Mouse (Mus musculus) midbrain, postnatal 0 days (tissue): Measurements from ENCODE around the gene Sstr3. TPM values are rescaled to one million over a fixed set of nuclear protein-coding genes. Genes with fewer than 3 reads are reported as not detected.

Experiments used
- ATAC-seq: fragments of 200-750 bp; cut with Nextera tagmentation; 2 replicates; pipeline ENCODE4 v1.8.0; 2017; ENCODE audit warnings: moderate number of reproducible peaks, mild to moderate bottlenecking, moderate TSS enrichment, moderate library complexity; ENCODE audit not compliant: low FRiP score
- DNase-seq: peaks from one replicate; pipeline ENCODE4 v3.0.0-alpha.2; 2015; ENCODE audit warnings: low spot score
- H3K27ac ChIP-seq: fragments of 300-500 bp; sonication (generic); 2 replicates; pipeline ENCODE4 v1.5.1; 2014; ENCODE audit warnings: low read depth, mild to moderate bottlenecking, low read length, mixed read lengths
- H3K27me3 ChIP-seq: fragments of 300-500 bp; sonication (generic); 2 replicates; pipeline ENCODE4 v1.6.1; 2014; ENCODE audit warnings: low read length, control low read depth, mixed read lengths; ENCODE audit not compliant: insufficient read depth
- H3K36me3 ChIP-seq: fragments of 300-500 bp; sonication (generic); 2 replicates; pipeline ENCODE4 v1.6.1; 2014; ENCODE audit warnings: low read length, control low read depth, mixed read lengths; ENCODE audit not compliant: insufficient read depth
- H3K4me1 ChIP-seq: fragments of 300-500 bp; sonication (generic); 2 replicates; pipeline ENCODE4 v1.6.1; 2014; ENCODE audit warnings: mild to moderate bottlenecking, control low read depth, antibody characterized with exemption, low read length, mixed read lengths; ENCODE audit not compliant: insufficient read depth
- H3K4me2 ChIP-seq: fragments of 300-500 bp; sonication (generic); 2 replicates; pipeline ENCODE4 v1.6.1; 2014; ENCODE audit warnings: low read depth, mild to moderate bottlenecking, low read length, mixed read lengths; ENCODE audit not compliant: poor library complexity, severe bottlenecking
- H3K4me3 ChIP-seq: fragments of 300-500 bp; sonication (generic); 2 replicates; pipeline ENCODE4 v1.5.1; 2014; ENCODE audit warnings: low read depth, mild to moderate bottlenecking, low read length, moderate library complexity
- H3K9ac ChIP-seq: fragments of 300-500 bp; sonication (generic); replicated peaks from 2 replicates; pipeline ENCODE4 v1.6.1; 2014; ENCODE audit warnings: mild to moderate bottlenecking, low read length, moderate library complexity, mixed read lengths; ENCODE audit not compliant: poor library complexity, severe bottlenecking
- H3K9me3 ChIP-seq: fragments of 300-500 bp; sonication (generic); 2 replicates; pipeline ENCODE4 v1.6.1; 2016; ENCODE audit warnings: low read length, control low read depth
- CTCF ChIP-seq: IDR thresholded peaks from 2 replicates; pipeline ENCODE4 v1.5.1; 2016; ENCODE audit warnings: antibody characterized with exemption, mild to moderate bottlenecking
- WGBS: fragments of 180-500 bp; shearing (Covaris S2); extraction: QIAGEN DNeasy Blood & Tissue Kit; methylation state at CpG from one replicate; pipeline ENCODE4 v1.1.7; 2014; 5-methylcytosine and 5-hydroxymethylcytosine counted together
- polyA plus RNA-seq: library from polyadenylated mRNA; unstranded; fragments of >200 nt; fragmentation: Nextera tagmentation; extraction: Ambion mirVana; gene quantifications from 2 replicates; pipeline ENCODE4 v1.2.1, GENCODE M21; 2015
- total RNA-seq: library from RNA; depleted of rRNA; stranded (reverse); fragments of >200 nt; gene quantifications from 2 replicates; pipeline ENCODE4 v1.2.3, GENCODE M21; 2014

The Sstr3 gene
- total and polyA plus RNA-seq, 2 experiments from 2014 or later: 0.49 to 2.4 TPM

- H3K4me1 ChIP-seq: 0 out of 2 replicates have a peak, but pooled peaks cover 4% of the 10 kb centered on the region
- H3K27me3 ChIP-seq: no peaks in the 10 kb centered on the region
- no peak overlapping the region for H3K4me2 ChIP-seq
- no peak overlapping the region for H3K27ac ChIP-seq
- TF ChIP-seq CTCF: no peak
- H3K36me3 ChIP-seq: no peaks in the 10 kb centered on the region
- H3K4me3 ChIP-seq: no peak overlapping the region
- no peak overlapping the region for H3K9ac ChIP-seq
- no peak for ATAC-seq
- H3K9me3 ChIP-seq: peaks cover 9% of the 10 kb centered on the region; the same call in 1 of the 2 replicates
- WGBS: 77% methylated on average over 4 of the region's 4 CpGs
- DNase-seq: no peak
Measured at GRCm38 (mm10) chr15:78549189-78549734, 4.8 kb upstream of the Sstr3 start.

GRCm38 (mm10) chr15:78548711-78549110, 4.2 kb upstream of the Sstr3 start:
- no peak for ATAC-seq
- 0 out of 2 replicates have a peak, but pooled peaks cover 4% of the 10 kb centered on the region for H3K4me1 ChIP-seq
- no peak for DNase-seq
- H3K4me2 ChIP-seq: no peak overlapping the region
- H3K36me3 ChIP-seq: no peaks in the 10 kb centered on the region
- H3K27me3 ChIP-seq: no peaks in the 10 kb centered on the region
- no peak overlapping the region for H3K9ac ChIP-seq
- WGBS: 73% methylated on average over 8 of the region's 8 CpGs
- no peak overlapping the region for H3K27ac ChIP-seq
- H3K4me3 ChIP-seq: no peak overlapping the region
- no peak for TF ChIP-seq CTCF
- H3K9me3 ChIP-seq: peaks cover 9% of the 10 kb centered on the region; the same call in 1 of the 2 replicates

- Histone ChIP-seq H3K9me3 (peaks cover 9% of the 10 kb centered on the region; the same call in 1 of the 2 replicates), H3K9ac (0 out of 2 replicates have a peak overlapping the region, but pooled peaks have one; percentile 29), H3K27ac (no peak overlapping the region), H3K36me3 (no peaks in the 10 kb centered on the region), H3K27me3 (no peaks in the 10 kb centered on the region), H3K4me2 (no peak overlapping the region), H3K4me3 (no peak overlapping the region), H3K4me1 (0 out of 2 replicates have a peak, but pooled peaks cover 4% of the 10 kb centered on the region)
- no peak for DNase-seq
- 43% methylated on average over 3 of the region's 3 CpGs for WGBS
- no peak for TF ChIP-seq CTCF
- no peak for ATAC-seq
Measured at GRCm38 (mm10) chr15:78548336-78548665, 3.8 kb upstream of the Sstr3 start.

GRCm38 (mm10) chr15:78547415-78548335, 3.2 kb upstream of the Sstr3 start:
- 0 out of 2 replicates have a peak, but pooled peaks cover 4% of the 10 kb centered on the region for H3K4me1 ChIP-seq
- no peaks in the 10 kb centered on the region for H3K27me3 ChIP-seq
- WGBS: 50% methylated on average over 5 of the region's 5 CpGs

GRCm38 (mm10) chr15:78546060-78546459, 1.6 kb upstream of the Sstr3 start:
- ATAC-seq: no peak
- no peak for TF ChIP-seq CTCF
- H3K9ac ChIP-seq: no peak overlapping the region
- no peaks in the 10 kb centered on the region for H3K36me3 ChIP-seq
- H3K9me3 ChIP-seq: no peaks in the 10 kb centered on the region
- H3K4me3 ChIP-seq: no peak overlapping the region
- no peak overlapping the region for H3K27ac ChIP-seq
- 0 out of 2 replicates have a peak, but pooled peaks cover 4% of the 10 kb centered on the region for H3K4me1 ChIP-seq
- H3K4me2 ChIP-seq: no peak overlapping the region
- no peaks in the 10 kb centered on the region for H3K27me3 ChIP-seq
- no peak for DNase-seq
- WGBS: 84% methylated on average over 4 of the region's 4 CpGs

More at GRCm38 (mm10) chr15:78547415-78548335, 3.2 kb upstream of the Sstr3 start:
- H3K4me2 ChIP-seq: no peak overlapping the region
- peaks cover 2% of the 10 kb centered on the region; the same call in 1 of the 2 replicates for H3K9me3 ChIP-seq
- H3K27ac ChIP-seq: no peak overlapping the region
- H3K36me3 ChIP-seq: no peaks in the 10 kb centered on the region
- H3K9ac ChIP-seq: 0 out of 2 replicates have a peak overlapping the region, but pooled peaks have one; percentile 29
- DNase-seq (peak; percentile 45), ATAC-seq (no peak)
- TF ChIP-seq CTCF: peak; percentile 61
- no peak overlapping the region for H3K4me3 ChIP-seq

- H3K9ac ChIP-seq: no peak overlapping the region
- H3K27ac ChIP-seq: no peak overlapping the region
Measured at GRCm38 (mm10) chr15:78544041-78544440, 444 bp downstream of the Sstr3 start.

More at GRCm38 (mm10) chr15:78544041-78544440, 444 bp downstream of the Sstr3 start:
- no peaks in the 10 kb centered on the region for H3K9me3 ChIP-seq
- 0 out of 2 replicates have a peak, but pooled peaks cover 4% of the 10 kb centered on the region for H3K4me1 ChIP-seq
- H3K36me3 ChIP-seq: no peaks in the 10 kb centered on the region
- TF ChIP-seq CTCF: no peak
- no peak overlapping the region for H3K4me3 ChIP-seq
- H3K27me3 ChIP-seq: no peaks in the 10 kb centered on the region
- WGBS: 83% methylated on average over 15 of the region's 15 CpGs
- DNase-seq (no peak), ATAC-seq (no peak)
- H3K4me2 ChIP-seq: no peak overlapping the region
